Mouse (Mus musculus) lung, postnatal 36 days (tissue): Measurements from ENCODE around the gene Rbm47.

Experiments used
- DNase-seq: peaks from one replicate; pipeline ENCODE4 v3.0.0; 2022; ENCODE audit warnings: mixed read lengths

The Rbm47 gene

DNA sequence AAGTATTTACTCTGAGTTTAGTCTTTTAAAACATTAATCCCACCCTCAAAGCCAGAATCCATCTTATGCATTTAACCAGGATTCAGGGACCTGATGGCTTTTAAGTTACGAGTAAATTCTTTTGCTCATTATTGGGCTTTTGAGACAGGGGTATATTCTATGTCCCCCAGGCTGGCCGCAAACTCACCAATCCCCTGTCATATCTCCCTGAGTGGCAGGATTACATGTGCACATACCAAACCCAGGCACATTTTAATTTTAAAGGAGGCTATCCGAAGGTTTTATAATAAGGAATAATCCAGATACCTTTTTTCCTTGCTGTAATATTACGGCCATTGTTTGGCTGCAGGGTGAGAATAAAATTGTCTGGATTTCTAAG is 111.3 kb downstream of the Rbm47 start:
- DNase-seq, result no peak

- no peak for DNase-seq
Measured at GRCm38 (mm10) chr5:66058844-66059243, 114.1 kb downstream of the Rbm47 start.

DNA sequence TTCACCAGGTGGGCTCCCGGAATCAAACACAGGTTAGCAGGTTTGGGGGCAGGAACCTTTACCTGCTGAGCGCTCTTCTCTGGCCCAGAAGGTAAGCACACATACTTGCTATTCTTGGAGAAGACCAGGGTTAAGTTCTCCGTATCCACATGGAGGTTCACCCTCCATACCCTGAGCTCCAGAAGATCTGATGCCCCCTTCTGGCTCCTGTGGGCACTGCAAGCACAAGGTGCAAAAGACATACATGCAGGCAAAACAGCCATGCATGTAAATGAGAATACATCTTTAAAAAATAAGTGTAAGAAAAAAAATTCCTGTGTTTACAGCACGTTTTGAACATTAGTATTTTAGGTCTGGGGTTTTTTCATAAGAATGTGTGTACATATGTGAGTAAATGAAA is 116.2 kb downstream of the Rbm47 start:
- peak; percentile 25 for DNase-seq

- no peak for DNase-seq
Measured at GRCm38 (mm10) chr5:66054394-66054793, 118.5 kb downstream of the Rbm47 start.

GRCm38 (mm10) chr5:66052777-66053548 is 120.0 kb downstream of the Rbm47 start:
- no peak for DNase-seq

- no peak for DNase-seq
Measured at GRCm38 (mm10) chr5:66050841-66051240, 122.1 kb downstream of the Rbm47 start.

DNA sequence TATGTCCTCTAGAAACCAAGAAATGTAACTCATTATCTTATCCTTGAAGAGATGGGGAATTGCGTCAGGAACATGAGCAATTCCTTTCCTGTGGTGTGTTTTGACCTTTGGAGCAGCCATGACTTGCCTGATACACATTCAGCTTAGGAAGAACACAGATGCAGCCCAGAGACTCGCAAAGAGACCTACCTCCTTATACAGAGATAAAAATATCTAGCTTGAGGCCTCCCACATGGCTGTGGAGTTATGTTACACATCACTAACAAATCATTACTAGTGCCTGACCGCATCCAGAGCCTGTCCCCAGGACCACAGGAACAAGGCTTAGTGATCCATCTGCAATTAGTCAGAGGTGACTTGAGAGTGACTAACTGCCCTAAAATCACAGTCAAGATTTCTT is 126.6 kb downstream of the Rbm47 start:
- DNase-seq, result no peak

DNA sequence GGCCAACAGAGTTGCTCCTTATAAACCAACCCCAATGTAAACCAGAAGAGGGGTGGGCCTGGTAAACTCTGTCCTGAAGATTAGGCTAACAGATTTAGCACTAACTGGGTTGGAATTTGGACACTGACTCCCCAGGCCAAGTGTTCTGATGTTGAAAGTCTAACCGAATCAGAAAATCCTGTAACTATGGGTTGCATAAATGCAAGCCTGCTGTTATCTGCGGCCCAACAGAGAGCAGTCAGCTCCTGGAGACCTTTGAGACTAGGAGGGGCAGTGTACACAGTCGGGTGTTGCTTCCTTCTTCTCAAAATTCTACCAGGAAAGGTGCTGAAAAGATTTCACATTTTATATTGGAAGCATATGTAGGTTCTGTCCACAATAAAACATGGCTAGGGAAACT is 129.0 kb downstream of the Rbm47 start:
- DNase-seq, result no peak

- no peak for DNase-seq
Measured at GRCm38 (mm10) chr5:66042651-66043340, 130.1 kb downstream of the Rbm47 start.

GRCm38 (mm10) chr5:66040744-66041279 is 132.1 kb downstream of the Rbm47 start:
- DNase-seq, result no peak

- DNase-seq, result no peak
Measured at GRCm38 (mm10) chr5:66039813-66040212, 133.1 kb downstream of the Rbm47 start.

DNA sequence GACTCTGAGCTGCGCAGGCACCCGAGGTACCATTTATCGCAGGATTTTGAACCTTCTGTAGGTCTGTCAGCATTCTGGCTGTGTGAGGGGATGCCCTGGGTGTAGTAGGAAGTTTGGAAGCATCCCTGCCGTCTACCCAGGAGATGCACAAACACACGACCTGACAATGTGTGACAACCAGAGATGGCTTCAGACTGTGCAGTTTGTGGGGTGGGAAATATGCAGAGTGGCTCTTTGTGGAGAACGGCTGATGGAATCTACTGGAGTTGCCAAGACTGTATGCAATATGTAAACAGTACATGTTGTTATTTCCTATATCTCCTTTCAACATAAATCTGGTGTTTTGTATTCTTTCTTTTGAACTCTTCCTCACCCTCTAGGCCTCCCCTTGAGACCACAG is 135.9 kb downstream of the Rbm47 start:
- no peak for DNase-seq

DNA sequence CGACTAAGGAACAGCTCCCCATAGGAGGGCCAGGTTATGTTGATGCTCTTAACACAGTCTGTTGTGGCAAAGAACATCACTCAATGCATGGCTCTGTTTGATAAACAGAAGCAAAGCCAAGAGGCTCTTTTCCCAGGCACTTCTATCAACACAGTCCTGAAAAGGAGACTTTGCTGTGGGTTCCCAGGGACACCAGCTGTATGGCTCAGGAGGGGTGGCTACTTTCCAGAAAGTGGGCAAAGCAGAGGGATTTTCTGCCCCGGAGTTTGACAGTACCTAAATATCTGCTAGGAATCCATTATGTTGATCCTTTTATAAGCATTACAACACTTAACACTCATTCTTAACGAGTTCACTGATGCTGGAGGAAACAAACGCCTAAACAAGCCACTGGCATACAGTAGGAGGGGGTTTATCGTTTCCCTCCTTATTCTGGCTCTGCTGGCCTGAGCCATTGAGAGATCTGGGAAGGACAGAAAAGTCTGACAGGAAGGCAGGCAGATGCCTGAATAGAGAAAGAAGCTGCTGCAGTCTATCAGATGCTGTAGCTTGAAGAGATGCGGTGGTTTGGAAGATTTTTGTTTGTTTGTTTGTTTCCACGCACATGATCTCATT is 136.4 kb downstream of the Rbm47 start:
- DNase-seq, result no peak

DNA sequence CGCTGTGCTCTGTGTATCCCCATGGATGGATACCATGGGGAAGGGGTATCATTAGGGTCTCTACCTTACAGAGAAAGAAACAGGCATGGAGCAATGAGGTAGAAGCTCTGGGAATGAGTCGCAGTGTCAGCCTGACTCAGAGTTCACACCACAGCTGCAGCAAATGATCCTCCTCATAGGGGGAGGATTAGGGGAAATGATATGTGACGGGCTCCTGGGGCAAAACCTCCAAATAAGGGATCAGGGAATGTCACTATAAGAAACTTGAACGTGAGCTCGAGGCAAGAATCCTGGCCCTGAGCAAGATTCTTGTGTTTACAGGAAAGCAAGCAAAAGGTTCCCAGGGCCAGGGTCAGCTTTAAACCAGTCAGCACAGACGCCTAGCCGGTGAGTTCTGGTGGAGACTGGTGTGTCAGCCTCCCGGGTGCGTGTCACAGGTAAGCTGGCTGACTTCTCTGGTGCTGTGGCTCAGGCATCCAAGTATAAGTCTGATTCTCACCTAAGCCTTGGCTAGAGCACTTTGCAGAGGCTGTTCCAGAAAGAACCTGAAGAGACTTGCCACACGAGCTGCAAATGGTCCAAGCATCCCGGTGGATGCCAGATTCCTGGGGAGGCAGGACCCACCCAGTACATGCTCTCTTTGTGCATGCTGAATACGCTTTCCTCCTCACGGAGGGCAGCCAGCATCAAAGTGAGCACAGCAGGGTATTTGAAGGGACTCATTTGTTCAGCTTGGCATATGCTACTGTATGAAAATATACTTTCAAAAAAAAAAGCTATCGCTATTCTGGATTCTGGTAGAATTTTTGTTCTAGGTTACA is 138.3 kb downstream of the Rbm47 start:
- DNase-seq, result no peak

GRCm38 (mm10) chr5:66032826-66033225 is 140.1 kb downstream of the Rbm47 start:
- DNase-seq, result no peak

DNA sequence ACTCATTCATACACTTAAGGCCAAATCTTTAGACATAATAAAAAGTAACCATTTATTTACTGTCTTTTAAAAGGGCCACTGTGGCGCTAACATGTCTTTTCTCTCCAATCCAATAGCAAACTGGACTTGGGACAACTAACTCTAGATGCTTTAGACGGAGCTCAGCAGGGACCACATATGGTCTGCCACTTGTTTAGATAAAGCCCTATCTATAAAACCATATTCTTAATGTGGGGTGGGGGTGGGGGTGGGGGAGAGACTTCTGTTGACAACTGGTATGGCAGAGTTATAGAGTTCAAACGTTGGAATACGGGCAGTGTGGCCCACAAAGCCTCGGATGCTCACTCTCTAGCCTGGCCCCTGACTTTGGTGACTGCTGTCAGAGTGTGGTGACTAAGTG is 141.2 kb downstream of the Rbm47 start:
- no peak for DNase-seq

- no peak for DNase-seq
Measured at GRCm38 (mm10) chr5:66028232-66028631, 144.7 kb downstream of the Rbm47 start.

GRCm38 (mm10) chr5:66027206-66027605 is 145.7 kb downstream of the Rbm47 start:
- DNase-seq, result no peak

DNA sequence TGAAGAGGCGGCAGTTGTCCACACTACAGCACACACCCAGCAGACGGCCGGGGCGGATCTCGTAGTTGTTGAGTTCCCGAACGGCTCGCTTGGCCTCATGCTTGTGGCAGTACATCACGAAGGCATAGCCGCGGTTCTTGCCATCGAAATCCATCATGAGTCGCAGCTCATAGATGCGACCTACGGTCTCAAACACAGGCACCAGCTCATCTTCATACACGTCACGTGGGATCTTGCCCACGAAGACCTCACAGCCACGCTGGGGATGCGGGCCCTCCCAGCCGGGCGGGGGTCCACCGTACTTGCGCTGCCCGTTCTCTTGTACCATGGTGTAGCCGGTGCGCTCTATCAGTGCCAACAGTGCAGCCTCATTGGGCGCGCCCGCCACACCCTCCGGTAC is 146.1 kb downstream of the Rbm47 start:
- no peak for DNase-seq

- DNase-seq, result no peak
Measured at GRCm38 (mm10) chr5:66015449-66015961, 157.4 kb downstream of the Rbm47 start.

GRCm38 (mm10) chr5:66014437-66014836 is 158.5 kb downstream of the Rbm47 start:
- DNase-seq, result no peak

DNA sequence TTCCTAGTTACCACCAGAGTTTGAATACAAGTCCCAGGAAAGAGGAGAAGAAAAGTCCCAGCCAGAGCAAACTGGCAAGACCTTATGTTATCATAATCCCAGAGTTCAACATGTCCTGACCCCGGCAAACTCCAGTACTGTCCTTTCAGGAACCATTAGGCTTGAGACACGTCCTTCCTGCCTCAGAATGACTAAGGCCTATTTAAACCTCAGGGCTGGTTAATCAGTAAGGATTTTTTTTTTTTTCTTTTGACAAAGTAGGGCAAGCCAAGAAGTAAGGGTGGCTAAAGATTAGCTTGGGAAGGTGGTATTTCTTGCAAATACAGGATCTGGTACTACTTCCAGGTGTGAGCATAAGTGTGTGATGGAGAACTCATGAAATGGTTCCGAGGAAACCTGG is 158.9 kb downstream of the Rbm47 start:
- no peak for DNase-seq
